Mouse (Mus musculus): ENCODE results near the gene Gm21312. TPM values are rescaled to one million over a fixed set of nuclear protein-coding genes. Genes with fewer than 3 reads are reported as not detected.

Gene Gm21312
- not detected for total RNA-seq (2023)

GRCm38 (mm10) chr10:104176724-104177123 lies at the start of gene Gm21312:
Gene Gm21312, plus strand, starts transcription at chr10:104177024.

GRCm38 (mm10) chr10:104142687-104143086 lies 34.1 kb upstream of the Gm21312 start, which contains the start of gene Gm21293:
Gene Gm21293, plus strand, starts transcription at chr10:104142987.

GRCm38 (mm10) chr10:104151197-104151596 lies 25.6 kb upstream of the Gm21312 start, which contains the start of gene Gm6763:
Gene Gm6763, plus strand, starts transcription at chr10:104151497.

GRCm38 (mm10) chr10:104159706-104160105 lies 17.1 kb upstream of the Gm21312 start, which contains the start of gene Gm8764:
Gene Gm8764, plus strand, starts transcription at chr10:104160006.

GRCm38 (mm10) chr10:104168215-104168614 lies 8.6 kb upstream of the Gm21312 start, which contains the start of gene Gm21304:
Gene Gm21304, plus strand, starts transcription at chr10:104168515.

GRCm38 (mm10) chr10:104185233-104185632 lies 8.4 kb downstream of the Gm21312 start, which contains the start of gene Gm20765:
Gene Gm20765, plus strand, starts transcription at chr10:104185533.

GRCm38 (mm10) chr10:104193742-104194141 lies 16.9 kb downstream of the Gm21312 start, which contains the start of gene Gm4340:
Gene Gm4340, plus strand, starts transcription at chr10:104194042.

Other genes starting within 250 kb of the Gm21312 start
- not detected for gene Gm21293, start 34.0 kb upstream of the Gm21312 start, total RNA-seq (2023)
- not detected for gene Gm6763, start 25.5 kb upstream of the Gm21312 start, total RNA-seq (2023)
- gene Gm8764, start 17.0 kb upstream of the Gm21312 start, total RNA-seq (2023) = not detected
- gene Gm21304, start 8.5 kb upstream of the Gm21312 start, total RNA-seq (2023) = not detected
- gene Gm20765, start 8.5 kb downstream of the Gm21312 start, total RNA-seq (2023) = not detected
- gene Gm4340, start 17.0 kb downstream of the Gm21312 start, total RNA-seq (2023) = not detected